Mouse (Mus musculus): ENCODE results near the gene Akt3. TPM values are rescaled to one million over a fixed set of nuclear protein-coding genes. Genes with fewer than 3 reads are reported as not detected.

Gene Akt3
- total RNA-seq, 2 experiments from 2014 or later, result 314 to 337 TPM

DNA sequence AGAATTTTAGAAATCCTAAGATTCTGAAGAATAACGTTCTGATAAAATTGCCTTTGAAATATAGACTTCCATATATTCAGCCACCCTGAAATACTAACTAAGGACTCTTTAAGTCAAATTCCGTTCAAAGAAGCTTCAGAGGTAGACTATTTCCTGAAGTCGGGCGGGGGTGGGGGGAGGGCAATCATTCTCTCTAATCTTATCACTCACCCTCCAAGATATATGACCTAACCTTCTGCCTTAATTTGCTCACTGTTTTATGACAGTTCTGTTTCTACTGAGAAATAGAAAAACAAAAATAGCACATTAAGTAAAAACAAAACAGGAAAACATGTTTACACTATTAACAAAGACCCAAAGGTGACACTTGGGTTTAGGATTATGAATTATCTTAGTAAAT, 169.0 kb downstream of the Akt3 start:
- intact Hi-C loops (cut with DNase I), result no loop called here
- no peak for DNase-seq (ENCODE audit: extremely low spot score in 1 of 2, low spot score in 2 of 2)

- intact Hi-C loops (cut with DNase I), result no loop called here
- DNase-seq (ENCODE audit: extremely low spot score in 1 of 2, low spot score in 2 of 2), result no peak
Observed at GRCm38 (mm10) chr1:177081957-177082645, 175.9 kb downstream of the Akt3 start.

- intact Hi-C loops (cut with DNase I), result no loop called here
- no peak for DNase-seq (ENCODE audit: extremely low spot score in 1 of 2, low spot score in 2 of 2)
Observed at GRCm38 (mm10) chr1:177069161-177069560, 188.8 kb downstream of the Akt3 start.

DNA sequence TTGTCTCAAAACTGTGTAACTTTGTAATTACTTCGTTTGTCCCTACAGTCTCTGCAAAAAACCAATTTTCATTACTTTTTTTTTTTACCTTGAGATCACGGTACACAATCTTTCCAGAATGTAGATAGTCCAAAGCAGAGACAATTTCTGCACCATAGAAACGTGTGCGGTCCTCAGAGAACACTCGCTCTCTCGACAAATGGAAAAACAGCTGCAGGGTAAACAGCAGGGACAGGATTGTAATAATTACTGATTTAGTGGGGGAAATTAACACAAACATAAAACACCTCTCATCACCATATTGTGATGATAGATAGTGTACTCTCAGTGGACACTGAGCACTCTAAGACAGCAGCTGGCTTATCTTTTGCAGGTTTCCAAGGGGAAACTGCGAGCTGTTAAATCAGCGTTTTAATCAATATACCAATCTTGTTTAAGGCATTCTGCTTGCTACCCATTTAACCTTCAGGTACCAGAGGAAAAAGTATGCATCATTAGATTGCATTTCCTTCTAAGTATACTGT, 190.8 kb downstream of the Akt3 start:
- no peak for DNase-seq (ENCODE audit: extremely low spot score in 1 of 2, low spot score in 2 of 2)
- intact Hi-C loops (cut with DNase I), result no loop called here

- intact Hi-C loops (cut with DNase I), result no loop called here
- no peak for DNase-seq (ENCODE audit: extremely low spot score in 1 of 2, low spot score in 2 of 2)
Observed at GRCm38 (mm10) chr1:177065732-177066131, 192.3 kb downstream of the Akt3 start.

GRCm38 (mm10) chr1:177061761-177062160, 196.2 kb downstream of the Akt3 start:
- intact Hi-C loops (cut with DNase I), result no loop called here
- DNase-seq (ENCODE audit: extremely low spot score in 1 of 2, low spot score in 2 of 2), result no peak

GRCm38 (mm10) chr1:177054891-177055290, 203.1 kb downstream of the Akt3 start:
- intact Hi-C loops (cut with DNase I), result loop anchor here (10.0 kb wide), 1 partner anchor 390 kb away; the partner anchor contains the start of gene Zbtb18
- no peak for DNase-seq (ENCODE audit: extremely low spot score in 1 of 2, low spot score in 2 of 2)

- no peak for DNase-seq (ENCODE audit: extremely low spot score in 1 of 2, low spot score in 2 of 2)
Observed at GRCm38 (mm10) chr1:177051366-177051963, 206.5 kb downstream of the Akt3 start.

DNA sequence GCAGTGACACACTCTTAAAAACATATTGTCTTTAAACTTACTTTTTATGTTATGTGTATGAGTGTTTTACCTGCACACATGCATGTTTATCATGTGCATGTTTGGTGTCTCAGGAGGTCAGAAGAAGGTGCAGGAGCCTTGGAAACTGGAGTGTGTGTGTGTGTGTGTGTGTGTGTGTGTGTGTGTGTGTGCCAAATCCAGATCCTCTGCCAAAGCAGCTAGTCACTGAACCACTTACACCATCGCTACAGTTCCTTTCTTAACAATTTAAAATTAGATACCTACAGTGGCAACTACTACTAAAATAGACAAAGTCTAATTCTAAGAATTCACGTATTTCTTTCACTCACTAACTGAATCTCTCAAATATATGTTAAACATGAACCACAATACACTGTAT, 209.2 kb downstream of the Akt3 start:
- intact Hi-C loops (cut with DNase I), result no loop called here
- DNase-seq (ENCODE audit: extremely low spot score in 1 of 2, low spot score in 2 of 2), result no peak

More at GRCm38 (mm10) chr1:177051366-177051963, 206.5 kb downstream of the Akt3 start:
- intact Hi-C loops (cut with DNase I), result loop anchor here (10.0 kb wide), 1 partner anchor 393 kb away; the partner anchor contains the start of gene Zbtb18

DNA sequence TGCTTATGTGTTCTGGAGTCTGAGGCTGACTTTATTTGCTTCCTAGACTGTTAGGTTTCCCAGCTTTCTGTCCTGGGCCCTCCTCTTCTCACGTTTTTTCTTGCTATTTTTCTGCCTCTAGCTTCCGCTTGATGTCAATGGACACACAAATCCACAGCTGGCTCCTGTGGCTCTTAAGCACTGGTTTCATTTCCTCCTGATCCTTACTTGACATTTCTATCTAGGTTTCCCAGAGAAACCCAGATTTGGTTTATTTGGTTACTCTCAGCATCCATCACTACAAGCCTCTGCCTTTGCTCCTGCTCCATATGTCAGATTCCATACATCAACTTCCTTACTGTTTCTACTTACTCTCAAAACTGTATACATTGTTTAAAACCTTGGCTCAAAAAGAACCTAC, 211.0 kb downstream of the Akt3 start:
- intact Hi-C loops (cut with DNase I), result no loop called here

GRCm38 (mm10) chr1:177045885-177046284, 212.1 kb downstream of the Akt3 start:
- DNase-seq (ENCODE audit: extremely low spot score in 1 of 2, low spot score in 2 of 2), result no peak
- intact Hi-C loops (cut with DNase I), result no loop called here

More for the DNA sequence above, 211.0 kb downstream of the Akt3 start:
- DNase-seq (ENCODE audit: extremely low spot score in 1 of 2, low spot score in 2 of 2), result no peak

DNA sequence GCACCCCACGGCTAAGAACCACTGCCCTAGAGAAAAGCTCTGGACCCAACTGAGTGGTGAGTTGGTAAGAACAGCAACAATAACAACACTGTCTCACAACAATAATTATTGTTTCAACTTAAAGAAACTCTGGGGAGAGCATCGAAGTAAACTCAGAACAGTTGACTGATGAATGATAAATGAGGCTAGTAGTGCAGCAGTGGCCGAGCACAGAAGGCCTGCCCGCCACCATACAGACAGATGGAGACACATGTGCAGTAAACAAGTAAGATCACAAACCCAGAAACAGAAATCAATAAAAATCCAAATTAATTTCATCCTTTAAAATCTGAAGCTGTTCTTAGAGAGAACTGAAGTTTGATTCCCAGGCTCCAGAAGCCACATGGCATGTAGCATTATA, 217.9 kb downstream of the Akt3 start:
- DNase-seq (ENCODE audit: extremely low spot score in 1 of 2, low spot score in 2 of 2), result no peak
- intact Hi-C loops (cut with DNase I), result no loop called here

GRCm38 (mm10) chr1:177039093-177039674, 218.8 kb downstream of the Akt3 start:
- intact Hi-C loops (cut with DNase I), result no loop called here

DNA sequence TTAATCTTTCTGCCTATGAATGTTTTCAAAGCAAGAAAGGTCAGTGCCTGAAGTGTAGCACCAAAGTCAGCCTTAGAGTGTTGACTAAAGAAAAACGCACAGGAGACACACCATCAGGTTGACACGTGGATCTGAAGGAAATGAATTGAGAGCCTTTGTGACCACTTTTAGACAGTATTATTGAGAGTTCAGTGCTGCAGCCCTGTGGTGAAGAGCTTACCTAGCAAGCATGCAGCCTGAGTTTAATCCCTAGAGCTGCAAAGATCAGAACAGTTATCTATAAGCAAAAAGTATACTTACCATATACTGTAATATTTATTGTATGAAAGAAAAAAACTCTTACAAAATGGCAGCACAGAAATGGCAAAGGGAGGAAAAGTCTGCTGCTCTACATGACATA, 219.6 kb downstream of the Akt3 start:
- intact Hi-C loops (cut with DNase I), result no loop called here
- DNase-seq (ENCODE audit: extremely low spot score in 1 of 2, low spot score in 2 of 2), result no peak

More at GRCm38 (mm10) chr1:177039093-177039674, 218.8 kb downstream of the Akt3 start:
- peak in 1 of 2 experiments; percentile 43 for DNase-seq (ENCODE audit: extremely low spot score in 1 of 2, low spot score in 2 of 2)

DNA sequence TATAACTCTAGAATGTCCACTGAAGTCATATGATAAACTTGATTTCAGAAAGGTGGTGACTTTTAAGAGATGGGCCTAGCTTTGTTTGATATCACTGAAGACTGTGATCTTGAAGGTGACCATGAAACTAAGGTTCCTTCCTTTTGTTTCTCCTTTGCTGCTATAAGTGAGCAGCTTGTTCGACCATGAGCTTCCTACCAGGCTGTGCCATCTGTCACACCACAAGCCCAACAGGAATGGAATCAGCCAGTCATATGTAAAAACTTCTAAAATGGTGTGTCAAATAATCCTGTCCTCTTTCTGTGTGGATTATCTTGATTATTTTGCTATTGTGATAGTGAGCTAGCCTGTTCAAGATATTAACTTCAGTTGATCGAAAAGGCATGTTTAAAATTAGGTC, 222.5 kb downstream of the Akt3 start:
- intact Hi-C loops (cut with DNase I), result no loop called here
- DNase-seq (ENCODE audit: extremely low spot score in 1 of 2, low spot score in 2 of 2), result no peak

- intact Hi-C loops (cut with DNase I), result no loop called here
Observed at GRCm38 (mm10) chr1:177032233-177032632, 225.8 kb downstream of the Akt3 start.

GRCm38 (mm10) chr1:177031196-177031595, 226.8 kb downstream of the Akt3 start:
- intact Hi-C loops (cut with DNase I), result no loop called here

More at GRCm38 (mm10) chr1:177032233-177032632, 225.8 kb downstream of the Akt3 start:
- DNase-seq (ENCODE audit: extremely low spot score in 1 of 2, low spot score in 2 of 2), result no peak

GRCm38 (mm10) chr1:177030669-177031068, 227.3 kb downstream of the Akt3 start:
- intact Hi-C loops (cut with DNase I), result no loop called here
- no peak for DNase-seq (ENCODE audit: extremely low spot score in 1 of 2, low spot score in 2 of 2)

More at GRCm38 (mm10) chr1:177031196-177031595, 226.8 kb downstream of the Akt3 start:
- DNase-seq (ENCODE audit: extremely low spot score in 1 of 2, low spot score in 2 of 2), result no peak

DNA sequence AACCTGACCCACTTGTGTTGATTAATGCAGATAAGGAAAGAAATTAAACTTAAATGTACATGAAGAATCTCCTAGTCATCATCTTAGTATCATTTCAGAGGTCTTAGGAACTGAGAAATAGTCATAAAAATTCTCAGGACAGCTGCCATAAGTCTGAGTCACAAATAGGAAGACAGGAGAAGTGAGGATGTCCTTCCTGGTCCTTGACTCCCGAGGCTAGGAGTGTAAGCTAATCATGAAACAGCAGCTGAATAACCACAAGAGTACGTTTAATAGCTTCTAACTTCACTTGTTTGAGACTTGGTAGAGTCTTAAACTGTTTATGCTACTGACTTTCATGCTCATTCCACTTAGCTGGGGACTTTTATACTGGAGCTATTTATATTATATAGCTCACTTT, 229.0 kb downstream of the Akt3 start:
- DNase-seq (ENCODE audit: extremely low spot score in 1 of 2, low spot score in 2 of 2), result no peak
- intact Hi-C loops (cut with DNase I), result no loop called here

- DNase-seq (ENCODE audit: extremely low spot score in 1 of 2, low spot score in 2 of 2), result no peak
- intact Hi-C loops (cut with DNase I), result no loop called here
Observed at GRCm38 (mm10) chr1:177027706-177028105, 230.3 kb downstream of the Akt3 start.

Data from left cerebral cortex, postnatal 10 days (tissue).